ENCODE assay signal across 21 mouse cellular contexts in the genomic region with DNA sequence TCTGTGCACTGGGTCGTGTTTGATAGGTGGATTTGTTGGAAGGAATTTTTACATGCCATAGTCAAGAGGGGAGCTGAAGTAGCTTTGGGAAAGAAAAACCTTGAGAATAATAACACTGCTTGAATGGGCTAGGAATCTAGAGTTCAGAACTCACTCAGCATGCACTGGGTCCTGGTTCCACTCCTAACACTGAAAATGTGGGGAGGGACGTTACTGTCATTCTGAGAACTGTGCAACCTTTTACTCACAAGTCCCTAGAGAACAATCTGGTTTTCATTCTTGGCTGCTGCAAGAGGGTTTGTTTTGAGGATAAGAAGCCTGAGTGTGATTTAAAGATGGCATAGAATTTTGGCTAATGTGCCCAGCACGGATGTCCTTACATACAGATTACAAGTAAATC. TPM values are rescaled to one million over a fixed set of nuclear protein-coding genes. Genes with fewer than 3 reads are reported as not detected.
DNase-seq lines count a peak whose midpoint lies in the region; TF ChIP-seq lines count a peak whose summit lies in the region.
"Had no signal": no experiment of that assay in that cellular context is flagged by ENCODE, and none has a peak within 500 bp of the region (broad histone marks: within the 10 kb centered on the region; RNA-seq: fewer than 3 reads in every experiment).

No protein-coding gene starts in this region.

- in situ Hi-C loops in CH12.LX (cut with MboI; ENCODE audit: low pct_ligation_motif_present, low pct_unique_long_range_greater_than_20kb, low sequenced_read_pairs): no loop called here

- no peak for TF ChIP-seq CTCF in CH12.LX (conservative IDR thresholded peaks at IDR 0.05 in 1 of 2, IDR thresholded peaks at IDR 0.05 in 1 of 2; ENCODE audit: low read depth in 2 of 2, low read length in 2 of 2)

- H3K4me1 ChIP-seq in CH12.LX (ENCODE audit: control insufficient read depth in 1 of 2, insufficient read depth in 2 of 2): peaks cover 5 to 33% of the 10 kb centered on the region in 2 experiments; a peak in 3 of 4 replicates

- no peak overlapping the region for H3K27ac ChIP-seq in CH12.LX (ENCODE audit: insufficient read depth, low read depth)

- H3K9ac ChIP-seq in CH12.LX (ENCODE audit: insufficient read depth, low read depth): no peak overlapping the region

- no peak overlapping the region for H3K4me2 ChIP-seq in CH12.LX (ENCODE audit: insufficient read depth, low read depth, poor library complexity, severe bottlenecking)

- H3K27me3 ChIP-seq in CH12.LX (replicated peaks): no peaks in the 10 kb centered on the region

- no peak for TF ChIP-seq RAD21 in CH12.LX (IDR thresholded peaks at IDR 0.05; ENCODE audit: low read depth, low read length)

- H3K9me3 ChIP-seq in CH12.LX (replicated peaks; ENCODE audit: low read length): no peaks in the 10 kb centered on the region
- H3K9me3 ChIP-seq: G1E had no signal

- TF ChIP-seq EP300 in CH12.LX (IDR thresholded peaks at IDR 0.05; ENCODE audit: low read length): peak; percentile 69; the same call in 1 of the 2 replicates

- TF ChIP-seq POLR2A in CH12.LX (IDR thresholded peaks at IDR 0.05; ENCODE audit: low read depth, low read length): no peak

- H3K79me2 ChIP-seq in CH12.LX (replicated peaks; ENCODE audit: control insufficient read depth, extremely low read depth, insufficient read depth, poor library complexity, severe bottlenecking): no peaks in the 10 kb centered on the region

- no peak overlapping the region for H3K4me3 ChIP-seq in CH12.LX (replicated peaks in 1 of 3; ENCODE audit: low read depth in 2 of 3, low read length in 2 of 3, poor library complexity in 1 of 3)

- H3K36me3 ChIP-seq in CH12.LX (replicated peaks in 1 of 2; ENCODE audit: control insufficient read depth in 1 of 2, insufficient read depth in 1 of 2, low read length in 1 of 2): no peaks in the 10 kb centered on the region
- H3K36me3 ChIP-seq: G1E had no signal

- peak; percentile 43 for DNase-seq in CH12.LX (ENCODE audit: extremely low read depth)
- peak; percentile 22 for DNase-seq in adipocyte (ENCODE audit: low spot score)
- no peak for DNase-seq in adrenal gland, adult 8-10 months
- no peak for DNase-seq in gastrocnemius, postnatal 10 days
- DNase-seq: adrenal gland, adult 2 months; adrenal gland, postnatal 10 days; adrenal gland, postnatal 14 days; adrenal gland, postnatal 25 days; adrenal gland, postnatal 36 days; B cell, adult 2 months; cerebellum, adult 11 months; cerebellum, adult 11-12 months; cerebellum, adult 18-20 months; cerebellum, adult 2 months; cerebellum, adult 8-10 months; cerebellum, adult 9-10 months had no signal

- dilution Hi-C loops in CH12.LX (cut with MboI; ENCODE audit: extremely low pct_ligation_motif_present, extremely low pct_unique_long_range_greater_than_20kb, low sequenced_read_pairs): no loop called here

TF ChIP-seq in CH12.LX, 34 proteins besides CTCF, POLR2A, EP300 and RAD21:
- TF ChIP-seq JUND (conservative IDR thresholded peaks at IDR 0.05; ENCODE audit: low read depth, low read length) (peak; percentile 51; the same call in 1 of the 2 replicates), MYC (IDR thresholded peaks at IDR 0.05; ENCODE audit: low read depth, low read length) (no peak), NRF1 (IDR thresholded peaks at IDR 0.05; ENCODE audit: low read depth, low read length) (no peak), IRF4 (IDR thresholded peaks at IDR 0.05; ENCODE audit: low read depth, low read length) (peak; percentile 73), ZMIZ1 (IDR thresholded peaks at IDR 0.05; ENCODE audit: low read depth, low read length) (no peak), BHLHE40 (IDR thresholded peaks at IDR 0.05; ENCODE audit: low read depth, low read length) (peak; percentile 11; the same call in 1 of the 2 replicates)

RNA-seq across cellular contexts. Expression of a gene that starts 49.7 kb away (rescaled TPM):
- total RNA-seq in CH12.LX (2012; rRNA removed): not detected in 2 replicates
- not detected in 2 replicates for total RNA-seq in CH12.LX (2014; rRNA removed)
- polyA plus RNA-seq in CH12.LX (2012; ENCODE audit: insufficient read length, low read depth): 0.14 TPM in 1 of 2 replicates, not detected in the other
- under 1 TPM in 2 of 4 experiments, not detected in 2; 0.15 to 0.31 TPM for total RNA-seq in adrenal gland, adult 8-10 months (2022)
- not detected for total RNA-seq in gastrocnemius, postnatal 10 days (2021)
- total RNA-seq: adrenal gland, adult 18-20 months; adrenal gland, adult 2 months; adrenal gland, postnatal 14 days; adrenal gland, postnatal 25 days; adrenal gland, postnatal 36 days; ES-E14; MEL had no signal
- polyA plus RNA-seq: adrenal gland, adult 2 months; CD4-positive, CD25-positive, alpha-beta regulatory T cell, adult 4 months; cerebellum, adult 2 months; G1E had no signal

RNA-seq across cellular contexts. Expression of a gene that starts 49.8 kb away (rescaled TPM):
- total RNA-seq in CH12.LX (2012; rRNA removed) (26.5 and 29.7 TPM in 2 replicates), CH12.LX (2014; rRNA removed) (33.0 and 36.0 TPM in 2 replicates)
- 18.6 and 21.1 TPM in 2 replicates for polyA plus RNA-seq in CH12.LX (2012; ENCODE audit: insufficient read length, low read depth)
- total RNA-seq in adrenal gland, adult 8-10 months (2022): 10 to 100 TPM; 36.2 to 48.8 (median 41.6) TPM
- 10 to 100 TPM; 13.9 to 15.9 TPM for total RNA-seq in gastrocnemius, postnatal 10 days (2021)

Comparison
In these comparisons a context has a peak if more than half of its experiments do, and no peak if none do; other contexts are left out.
1. DNase-seq: peak in CH12.LX (single experiment) and adipocyte (single experiment); none in adrenal gland, adult 8-10 months (single experiment) and gastrocnemius, postnatal 10 days (single experiment).